Mouse (Mus musculus): ENCODE data around the gene Lao1. TPM values are rescaled to one million over a fixed set of nuclear protein-coding genes. Genes with fewer than 3 reads are reported as not detected.
"Not testable (repeated sequence)": the region's sequence is repeated elsewhere in the genome, so short reads cannot be mapped to it uniquely, and the experiment has no call there.

The Lao1 gene
- not detected in 2 replicates for polyA plus RNA-seq (2015; fragmentation: Nextera tagmentation; extraction: Ambion mirVana)

DNA sequence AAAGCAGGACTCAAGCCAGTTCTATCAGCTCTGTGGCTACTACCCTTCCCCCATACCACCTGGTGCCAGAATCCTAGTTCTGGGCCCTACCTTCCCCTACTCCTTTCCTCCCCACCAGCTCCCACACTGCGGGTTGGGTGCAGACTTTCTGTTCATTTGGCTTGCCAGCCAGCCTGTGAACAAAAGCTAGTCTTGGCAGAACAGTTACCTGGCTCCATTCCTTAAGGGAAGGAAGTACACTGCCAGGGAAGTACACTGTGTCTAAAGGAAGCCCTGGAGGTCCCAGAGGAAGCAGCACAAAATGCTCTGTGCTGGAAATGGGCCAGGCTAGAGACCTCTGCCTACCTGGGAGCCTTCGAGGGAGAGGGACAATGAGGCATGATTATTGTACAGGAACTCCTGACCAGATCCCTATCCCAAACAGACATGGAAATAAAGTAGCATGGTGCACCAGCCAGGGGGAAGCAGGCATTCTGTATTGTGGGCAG, at the start of gene Lao1:
Lao1 (plus strand) TSS at position 438 of the 488 bp plus-strand sequence.
- WGBS: 81% methylated on average over 2 of the region's 2 CpGs
- no peak for ATAC-seq (replicated peaks; ENCODE audit: low FRiP score)
- no peaks in the 10 kb centered on the region for H3K27me3 ChIP-seq

DNA sequence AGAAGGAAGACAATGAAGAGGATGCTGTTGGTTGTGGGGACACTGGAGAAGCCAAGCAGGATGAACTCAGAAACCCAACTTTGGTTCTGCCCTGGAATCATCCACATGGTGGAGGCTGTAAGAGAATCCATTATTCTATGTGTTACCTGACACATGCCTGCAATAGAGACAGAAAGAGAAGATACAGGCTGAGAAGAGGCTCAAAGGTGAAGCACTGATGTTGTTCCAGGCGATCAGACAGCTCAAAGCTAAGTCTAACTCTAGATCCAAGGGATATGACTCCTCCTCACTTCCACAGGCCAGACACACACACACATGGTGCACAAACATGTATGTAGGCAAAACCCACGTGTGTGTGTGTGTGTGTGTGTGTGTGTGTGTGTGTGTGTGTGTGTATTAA, 44.0 kb upstream of the Lao1 start, which contains the start of gene Olfr1329:
Olfr1329 (minus strand) TSS at position 101 of the 400 bp plus-strand sequence.
- H3K9me3 ChIP-seq (replicated peaks); H3K27me3 ChIP-seq; ATAC-seq (replicated peaks; ENCODE audit: low FRiP score); H3K4me3 ChIP-seq (replicated peaks); H3K4me2 ChIP-seq; H3K4me1 ChIP-seq; H3K9ac ChIP-seq; H3K27ac ChIP-seq; H3K36me3 ChIP-seq: not testable (repeated sequence)
- 58% methylated on average over 2 of the region's 2 CpGs for WGBS

More for the DNA sequence above, at the start of gene Lao1:
- no peaks in the 10 kb centered on the region for H3K36me3 ChIP-seq
- H3K4me2 ChIP-seq: no peak within 1 kb of the TSS
- H3K9me3 ChIP-seq (replicated peaks): no peaks in the 10 kb centered on the region
- H3K4me1 ChIP-seq: no peaks in the 10 kb centered on the region
- no peak within 1 kb of the TSS for H3K4me3 ChIP-seq (replicated peaks)
- no peak within 1 kb of the TSS for H3K9ac ChIP-seq
- H3K27ac ChIP-seq: no peak within 1 kb of the TSS

DNA sequence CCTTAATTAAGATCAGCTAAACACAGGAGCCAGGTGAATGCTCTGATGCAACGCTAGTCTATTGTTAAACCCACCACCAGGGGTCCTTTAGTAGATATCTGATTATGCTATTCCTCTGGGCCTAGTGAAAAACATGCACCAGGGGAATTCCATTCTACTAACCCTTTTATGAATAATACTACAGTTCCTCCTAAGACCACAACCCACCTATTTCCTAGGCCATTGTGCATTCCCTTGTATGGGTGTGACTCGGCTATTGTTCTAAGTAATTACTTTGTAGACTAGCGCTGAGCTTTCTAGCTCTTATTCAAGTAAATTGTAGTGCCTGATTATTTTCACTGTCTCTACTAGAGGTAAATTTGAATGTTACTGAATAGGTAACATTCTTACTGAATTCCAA, 30.1 kb upstream of the Lao1 start:
- H3K4me1 ChIP-seq; H3K4me3 ChIP-seq (replicated peaks); H3K9ac ChIP-seq; H3K27ac ChIP-seq; H3K9me3 ChIP-seq (replicated peaks); H3K36me3 ChIP-seq; H3K4me2 ChIP-seq; ATAC-seq (replicated peaks; ENCODE audit: low FRiP score); H3K27me3 ChIP-seq: not testable (repeated sequence)
- WGBS: 85% methylated on average over 3 of the region's 3 CpGs

DNA sequence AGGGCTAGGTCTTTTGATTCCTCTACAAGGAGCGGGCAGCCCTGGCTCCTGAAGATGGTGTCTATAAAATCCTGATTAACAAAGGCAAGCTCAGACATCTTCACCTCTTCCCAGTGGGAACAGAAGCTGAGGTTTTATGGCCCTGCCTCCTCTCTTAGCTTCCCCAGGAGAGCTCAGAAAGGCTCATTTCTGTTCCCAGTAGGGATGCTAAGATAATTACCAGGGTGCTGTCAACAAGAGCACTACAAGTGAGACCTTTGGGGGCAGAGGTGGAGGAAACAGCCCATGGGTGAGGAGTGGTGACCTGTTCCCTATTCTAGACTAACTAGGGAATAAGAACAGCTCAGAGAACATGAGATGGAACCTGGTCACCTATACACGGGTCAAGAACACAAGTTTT, 22.9 kb upstream of the Lao1 start, which contains the start of gene Olfr1328:
Olfr1328 (minus strand) TSS at position 101 of the 400 bp plus-strand sequence.
- no peaks in the 10 kb centered on the region for H3K4me1 ChIP-seq
- ATAC-seq (replicated peaks; ENCODE audit: low FRiP score): no peak
- H3K36me3 ChIP-seq: no peaks in the 10 kb centered on the region
- H3K9me3 ChIP-seq (replicated peaks): no peaks in the 10 kb centered on the region
- no peak within 1 kb of the TSS for H3K9ac ChIP-seq
- H3K4me3 ChIP-seq (replicated peaks): no peak within 1 kb of the TSS
- no peak within 1 kb of the TSS for H3K4me2 ChIP-seq
- H3K27me3 ChIP-seq: no peaks in the 10 kb centered on the region
- H3K27ac ChIP-seq: no peak within 1 kb of the TSS
- 65% methylated on average over 2 of the region's 2 CpGs for WGBS

DNA sequence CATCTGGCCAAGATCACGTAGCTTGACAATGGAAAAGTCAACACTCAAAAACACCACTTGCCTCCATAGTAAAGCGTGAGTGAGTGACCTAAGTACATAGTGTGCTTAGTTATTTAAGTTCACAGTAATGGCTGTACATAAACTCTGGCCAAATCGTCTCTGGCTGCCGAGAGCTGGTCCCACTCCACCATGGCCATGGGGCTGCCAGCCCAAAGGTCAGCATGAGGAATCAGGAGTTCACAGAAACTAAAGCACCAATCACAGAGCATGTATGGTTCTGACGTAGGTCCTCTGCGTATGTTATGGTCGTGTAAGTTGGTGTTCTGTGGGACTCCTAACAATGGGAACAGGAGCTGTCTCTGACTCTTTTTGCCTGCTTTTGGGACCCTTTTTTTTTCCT, 2.6 kb upstream of the Lao1 start:
- no peak for ATAC-seq (replicated peaks; ENCODE audit: low FRiP score)
- H3K9ac ChIP-seq: no peak overlapping the region
- no peaks in the 10 kb centered on the region for H3K9me3 ChIP-seq (replicated peaks)
- H3K36me3 ChIP-seq: no peaks in the 10 kb centered on the region
- no peaks in the 10 kb centered on the region for H3K27me3 ChIP-seq
- no peak overlapping the region for H3K4me2 ChIP-seq
- WGBS: 91% methylated on average over 7 of the region's 7 CpGs
- no peak overlapping the region for H3K4me3 ChIP-seq (replicated peaks)
- no peaks in the 10 kb centered on the region for H3K4me1 ChIP-seq
- H3K27ac ChIP-seq: no peak overlapping the region

DNA sequence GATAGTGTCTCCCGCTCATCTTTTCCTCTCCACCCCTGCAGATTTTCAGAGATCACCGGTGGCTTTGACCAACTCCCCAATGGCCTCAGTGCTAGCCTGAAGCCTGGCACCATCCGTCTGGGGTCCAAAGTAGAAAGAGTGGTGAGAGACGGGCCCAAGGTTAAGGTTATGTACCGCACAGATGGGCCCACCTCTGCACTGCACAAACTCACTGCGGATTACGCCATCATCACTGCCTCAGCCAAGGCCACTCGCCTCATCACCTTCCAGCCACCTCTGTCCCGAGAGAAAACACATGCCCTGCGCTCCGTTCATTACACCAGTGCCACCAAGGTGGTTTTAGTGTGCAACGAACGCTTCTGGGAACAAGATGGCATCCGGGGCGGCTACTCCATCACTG, 6.3 kb downstream of the Lao1 start:
- no peaks in the 10 kb centered on the region for H3K36me3 ChIP-seq
- no peak overlapping the region for H3K9ac ChIP-seq
- no peak overlapping the region for H3K4me2 ChIP-seq
- no peaks in the 10 kb centered on the region for H3K27me3 ChIP-seq
- no peak overlapping the region for H3K4me3 ChIP-seq (replicated peaks)
- H3K27ac ChIP-seq: no peak overlapping the region
- no peak for ATAC-seq (replicated peaks; ENCODE audit: low FRiP score)
- 94% methylated on average over 15 of the region's 15 CpGs for WGBS
- no peaks in the 10 kb centered on the region for H3K9me3 ChIP-seq (replicated peaks)
- H3K4me1 ChIP-seq: no peaks in the 10 kb centered on the region

DNA sequence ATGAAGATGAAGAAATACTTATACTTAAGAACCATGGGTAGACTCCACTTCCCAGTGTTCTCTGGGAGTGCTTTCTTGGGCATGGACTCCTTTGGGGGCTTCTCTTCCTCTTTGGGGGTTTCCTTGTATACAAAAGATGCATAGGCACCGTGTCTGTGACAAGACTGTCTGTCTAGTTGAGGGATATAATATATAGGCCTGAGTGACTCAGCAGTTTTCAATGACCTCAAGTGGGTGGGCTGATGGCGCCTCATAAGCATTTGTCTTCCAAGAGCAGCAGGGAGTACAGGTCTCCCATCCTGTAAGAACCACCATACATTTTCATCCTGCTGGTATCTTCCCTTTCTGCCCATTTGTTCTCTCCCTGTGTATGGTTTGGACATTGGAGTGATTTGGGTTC, 11.9 kb downstream of the Lao1 start:
- no peak overlapping the region for H3K4me2 ChIP-seq
- no peaks in the 10 kb centered on the region for H3K9me3 ChIP-seq (replicated peaks)
- H3K4me1 ChIP-seq: no peaks in the 10 kb centered on the region
- WGBS: 89% methylated on average over 2 of the region's 2 CpGs
- no peaks in the 10 kb centered on the region for H3K27me3 ChIP-seq
- H3K9ac ChIP-seq: no peak overlapping the region
- no peak overlapping the region for H3K27ac ChIP-seq
- no peak for ATAC-seq (replicated peaks; ENCODE audit: low FRiP score)
- H3K36me3 ChIP-seq: no peaks in the 10 kb centered on the region
- H3K4me3 ChIP-seq (replicated peaks): no peak overlapping the region

DNA sequence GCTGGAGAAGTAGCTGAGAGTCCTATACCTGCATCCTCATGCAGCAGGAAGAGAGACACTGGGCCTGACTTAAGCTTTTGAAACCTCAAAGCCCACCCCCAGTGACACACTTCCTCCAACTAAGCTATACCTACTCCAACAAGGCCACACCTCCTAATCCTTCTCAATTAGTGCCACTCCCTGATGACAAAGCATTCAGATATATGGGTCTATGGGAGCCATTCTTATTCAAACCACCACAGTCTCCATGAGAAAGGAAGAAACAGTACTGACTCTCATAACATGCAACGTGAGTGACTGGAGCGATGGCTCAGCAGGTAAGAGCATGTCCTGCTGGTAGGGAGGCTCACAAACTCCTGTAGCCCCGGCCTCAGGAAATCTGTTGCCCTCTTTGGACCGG, 23.9 kb downstream of the Lao1 start:
- H3K27me3 ChIP-seq: no peaks in the 10 kb centered on the region
- H3K4me1 ChIP-seq: no peaks in the 10 kb centered on the region
- H3K36me3 ChIP-seq: no peaks in the 10 kb centered on the region
- no peak overlapping the region for H3K4me3 ChIP-seq (replicated peaks)
- no peaks in the 10 kb centered on the region for H3K9me3 ChIP-seq (replicated peaks)
- no peak overlapping the region for H3K9ac ChIP-seq
- no peak overlapping the region for H3K27ac ChIP-seq
- ATAC-seq (replicated peaks; ENCODE audit: low FRiP score): no peak
- WGBS: 83% methylated on average over 4 of the region's 4 CpGs
- no peak overlapping the region for H3K4me2 ChIP-seq

DNA sequence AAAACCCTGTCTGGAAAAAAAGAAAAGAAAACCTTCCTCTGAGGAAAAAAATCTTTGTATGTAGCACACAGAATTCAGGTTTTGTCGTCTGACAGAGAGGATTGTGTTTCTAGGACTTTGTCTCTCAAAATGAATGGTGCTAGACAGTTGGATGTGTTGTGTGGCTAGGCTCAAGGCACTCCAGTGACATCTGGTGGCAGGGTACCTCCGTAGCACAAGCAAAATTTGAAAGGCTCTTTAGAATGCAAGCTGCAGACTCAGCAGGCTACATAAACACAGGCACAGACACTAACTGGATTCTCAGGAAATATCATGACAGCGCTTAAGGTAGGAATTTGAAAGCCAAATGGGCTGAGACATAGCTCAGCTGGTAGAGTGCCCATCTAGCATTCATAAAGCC, 27.2 kb downstream of the Lao1 start:
- no peaks in the 10 kb centered on the region for H3K9me3 ChIP-seq (replicated peaks)
- no peaks in the 10 kb centered on the region for H3K4me1 ChIP-seq
- no peak overlapping the region for H3K27ac ChIP-seq
- WGBS: 11% methylated on average over 3 of the region's 3 CpGs
- no peak overlapping the region for H3K9ac ChIP-seq
- no peaks in the 10 kb centered on the region for H3K36me3 ChIP-seq
- no peak for ATAC-seq (replicated peaks; ENCODE audit: low FRiP score)
- no peak overlapping the region for H3K4me2 ChIP-seq
- H3K4me3 ChIP-seq (replicated peaks): no peak overlapping the region
- H3K27me3 ChIP-seq: no peaks in the 10 kb centered on the region

DNA sequence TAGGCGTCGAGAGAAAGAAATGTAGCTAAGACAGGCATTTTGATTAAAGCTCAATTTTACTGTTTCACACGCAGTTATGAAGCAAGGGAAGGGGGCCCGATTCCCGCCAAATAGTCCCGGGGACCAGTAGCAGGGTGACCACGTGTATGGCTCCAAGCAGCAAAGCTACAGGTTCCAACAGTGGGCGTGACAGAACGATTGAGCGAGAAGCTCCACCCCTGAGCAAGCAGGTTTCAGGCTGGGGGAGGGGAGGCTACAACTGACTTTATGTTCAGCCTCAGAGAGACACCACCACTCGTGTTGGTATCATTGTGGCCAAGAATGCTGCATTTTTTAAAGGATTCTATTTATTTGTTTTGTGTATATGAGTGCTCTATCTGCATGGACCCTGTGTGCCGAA, 28.0 kb downstream of the Lao1 start:
- ATAC-seq (replicated peaks; ENCODE audit: low FRiP score): no peak
- Histone ChIP-seq H3K4me2 (0 out of 2 replicates have a peak overlapping the region, but pooled peaks have one; percentile 21), H3K9ac (no peak overlapping the region), H3K27ac (no peak overlapping the region), H3K9me3 (replicated peaks) (peaks cover 2% of the 10 kb centered on the region), H3K4me3 (replicated peaks) (no peak overlapping the region), H3K27me3 (no peaks in the 10 kb centered on the region), H3K4me1 (no peaks in the 10 kb centered on the region), H3K36me3 (no peaks in the 10 kb centered on the region)
- WGBS: 35% methylated on average over 12 of the region's 12 CpGs

DNA sequence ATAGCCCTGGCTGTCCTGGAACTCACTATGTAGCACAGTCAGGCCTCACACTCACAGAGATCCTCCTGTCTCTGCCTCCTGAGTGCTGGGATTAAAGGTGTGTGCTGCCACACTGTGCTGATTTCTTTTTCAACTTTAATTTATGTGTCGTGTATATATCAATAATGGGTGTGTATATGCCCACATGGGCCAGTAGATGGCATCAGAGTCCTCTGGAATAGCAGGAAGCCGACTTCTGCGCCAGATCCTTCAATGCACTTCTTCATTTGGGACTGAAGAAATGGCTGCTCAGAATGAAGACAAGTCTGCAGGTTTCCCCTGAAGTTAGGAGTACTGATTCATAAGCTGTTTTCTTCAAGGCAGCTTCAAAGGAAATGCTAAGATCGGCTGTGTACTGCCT, 30.4 kb downstream of the Lao1 start:
- no peak for ATAC-seq (replicated peaks; ENCODE audit: low FRiP score)
- Histone ChIP-seq H3K4me1 (no peaks in the 10 kb centered on the region), H3K9ac (no peak overlapping the region), H3K9me3 (replicated peaks) (peaks cover 12% of the 10 kb centered on the region), H3K27ac (no peak overlapping the region), H3K4me2 (no peak overlapping the region), H3K27me3 (no peaks in the 10 kb centered on the region), H3K36me3 (no peaks in the 10 kb centered on the region), H3K4me3 (replicated peaks) (no peak overlapping the region)
- whole genome bisulfite sequencing: 36% methylated on average over 4 of the region's 4 CpGs

DNA sequence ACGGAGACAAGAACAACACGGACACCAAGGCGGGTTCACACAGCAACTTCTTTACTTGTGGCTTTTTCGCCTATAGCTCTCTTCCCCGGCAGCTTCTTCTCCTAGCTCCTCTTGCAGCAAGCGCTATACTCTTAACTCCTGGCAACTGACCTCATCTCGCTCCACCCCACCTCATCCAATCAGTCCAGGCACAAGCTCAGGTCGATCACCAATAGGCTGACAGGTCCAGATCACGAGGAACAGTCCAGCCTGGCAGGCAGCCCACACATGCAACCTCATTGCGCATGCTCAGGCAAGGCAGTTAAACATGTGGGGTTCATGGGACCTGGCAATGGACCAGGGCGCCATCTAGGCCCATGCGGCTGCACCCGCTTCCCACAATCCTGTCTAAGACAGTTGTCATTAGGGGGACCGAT, 35.8 kb downstream of the Lao1 start:
- no peak overlapping the region for H3K9ac ChIP-seq
- H3K4me1 ChIP-seq: 0 out of 2 replicates have a peak, but pooled peaks cover 3% of the 10 kb centered on the region
- H3K27me3 ChIP-seq: no peaks in the 10 kb centered on the region
- peaks cover 12% of the 10 kb centered on the region for H3K9me3 ChIP-seq (replicated peaks)
- H3K36me3 ChIP-seq: no peaks in the 10 kb centered on the region
- ATAC-seq (replicated peaks; ENCODE audit: low FRiP score): no peak
- no peak overlapping the region for H3K4me3 ChIP-seq (replicated peaks)
- no peak overlapping the region for H3K27ac ChIP-seq
- 90% methylated on average over 14 of the region's 14 CpGs for WGBS
- no peak overlapping the region for H3K4me2 ChIP-seq
